Mouse (Mus musculus) thymus, postnatal 14 days (tissue): Measurements from ENCODE around the gene Cracr2b.
A peak's percentile ranks its signal among the peaks of the same experiment; 100 is the strongest.

Experiments used
- DNase-seq: peaks from one replicate; pipeline ENCODE4 v3.0.0; 2021

The Cracr2b gene

GRCm38 (mm10) chr7:141460391-141461113, at the start of gene Cracr2b:
Gene Cracr2b (plus strand): TSS chr7:141461094.
- no peak for DNase-seq

GRCm38 (mm10) chr7:141411667-141412066, 49.2 kb upstream of the Cracr2b start:
- no peak for DNase-seq

GRCm38 (mm10) chr7:141413331-141413730, 47.6 kb upstream of the Cracr2b start:
- peak; percentile 37 for DNase-seq

GRCm38 (mm10) chr7:141413809-141414584, 46.9 kb upstream of the Cracr2b start, which contains the start of gene Gatd1:
Gene Gatd1 (minus strand): TSS chr7:141414136.
- peak; percentile 100 for DNase-seq

- DNase-seq: no peak
These were observed 44.6 kb upstream of the Cracr2b start for GRCm38 (mm10) chr7:141416144-141416841.

- no peak for DNase-seq
These were observed 42.9 kb upstream of the Cracr2b start for GRCm38 (mm10) chr7:141417731-141418681.

- DNase-seq: no peak
These were observed 41.9 kb upstream of the Cracr2b start for GRCm38 (mm10) chr7:141418970-141419369.

- DNase-seq: no peak
These were observed 40.7 kb upstream of the Cracr2b start for GRCm38 (mm10) chr7:141420030-141420702.

- DNase-seq: no peak
These were observed 37.1 kb upstream of the Cracr2b start for GRCm38 (mm10) chr7:141423811-141424210.

GRCm38 (mm10) chr7:141426948-141427730, 33.8 kb upstream of the Cracr2b start:
- DNase-seq: no peak

- DNase-seq: no peak
These were observed 32.2 kb upstream of the Cracr2b start for GRCm38 (mm10) chr7:141428701-141429100.

- DNase-seq: peak; percentile 15
These were observed 31.6 kb upstream of the Cracr2b start, which contains the start of gene Cend1 for GRCm38 (mm10) chr7:141429310-141429709. Gene Cend1 (minus strand): TSS chr7:141429491.

GRCm38 (mm10) chr7:141429840-141430584, 30.9 kb upstream of the Cracr2b start:
- DNase-seq: no peak

- DNase-seq: no peak
These were observed 30.2 kb upstream of the Cracr2b start for GRCm38 (mm10) chr7:141430585-141431240.

- DNase-seq: no peak
These were observed 29.3 kb upstream of the Cracr2b start for GRCm38 (mm10) chr7:141431434-141432185.

- DNase-seq: no peak
These were observed 28.7 kb upstream of the Cracr2b start for GRCm38 (mm10) chr7:141432186-141432611.

- peak; percentile 5 for DNase-seq
These were observed 28.0 kb upstream of the Cracr2b start for GRCm38 (mm10) chr7:141432741-141433516.
